Mouse (Mus musculus) kidney, adult 8-10 months (tissue): Measurements from ENCODE around the gene Pink1.
"Not testable (repeated sequence)": the region's sequence is repeated elsewhere in the genome, so short reads cannot be mapped to it uniquely, and the experiment has no call there.

Source experiments
- DNase-seq, 2 experiments: peaks; one replicate each; pipeline ENCODE4 v3.0.0; 2022

Pink1 gene

GRCm38 (mm10) chr4:138341393-138341792 is 15.3 kb upstream of the Pink1 start:
- DNase-seq = no peak

- DNase-seq = peak; percentile 46 to 66
These were observed 13.9 kb upstream of the Pink1 start for GRCm38 (mm10) chr4:138339963-138340362.

GRCm38 (mm10) chr4:138337341-138337740 is 11.2 kb upstream of the Pink1 start:
- no peak for DNase-seq

- no peak for DNase-seq
These were observed 10.8 kb upstream of the Pink1 start for GRCm38 (mm10) chr4:138336876-138337275.

GRCm38 (mm10) chr4:138335648-138336047 is 9.5 kb upstream of the Pink1 start:
- DNase-seq = no peak

- DNase-seq = no peak
These were observed 8.9 kb upstream of the Pink1 start for GRCm38 (mm10) chr4:138335036-138335435.

GRCm38 (mm10) chr4:138333135-138333534 is 7.0 kb upstream of the Pink1 start:
- no peak for DNase-seq

- DNase-seq = no peak
These were observed 5.5 kb upstream of the Pink1 start for GRCm38 (mm10) chr4:138331647-138332046.

GRCm38 (mm10) chr4:138330264-138330671 is 4.2 kb upstream of the Pink1 start:
- DNase-seq = no peak

- DNase-seq = no peak
These were observed 1.9 kb upstream of the Pink1 start for GRCm38 (mm10) chr4:138327891-138328470.

GRCm38 (mm10) chr4:138327155-138327554 is 1.0 kb upstream of the Pink1 start:
- not testable (repeated sequence) for DNase-seq

GRCm38 (mm10) chr4:138325466-138326076 is 536 bp downstream of the Pink1 start:
- DNase-seq = peak; percentile 98 to 99

GRCm38 (mm10) chr4:138324451-138324850 is 1.7 kb downstream of the Pink1 start:
- DNase-seq = no peak

- DNase-seq = no peak
These were observed 2.4 kb downstream of the Pink1 start for GRCm38 (mm10) chr4:138323753-138324152.

GRCm38 (mm10) chr4:138322692-138323091 is 3.4 kb downstream of the Pink1 start:
- DNase-seq = no peak

- no peak for DNase-seq
These were observed 4.6 kb downstream of the Pink1 start for GRCm38 (mm10) chr4:138321488-138321887.

- no peak for DNase-seq
These were observed 5.4 kb downstream of the Pink1 start for GRCm38 (mm10) chr4:138320711-138321110.

GRCm38 (mm10) chr4:138319508-138319907 is 6.6 kb downstream of the Pink1 start:
- DNase-seq = peak; percentile 80 to 90

GRCm38 (mm10) chr4:138318509-138319266 is 7.4 kb downstream of the Pink1 start:
- peak in 1 of 2 experiments; percentile 47 for DNase-seq

GRCm38 (mm10) chr4:138316369-138316768 is 9.7 kb downstream of the Pink1 start:
- DNase-seq = no peak

GRCm38 (mm10) chr4:138315781-138316180 is 10.3 kb downstream of the Pink1 start:
- no peak for DNase-seq

- no peak for DNase-seq
These were observed 12.3 kb downstream of the Pink1 start for GRCm38 (mm10) chr4:138313795-138314194.

GRCm38 (mm10) chr4:138313021-138313420 is 13.1 kb downstream of the Pink1 start:
- DNase-seq = no peak

GRCm38 (mm10) chr4:138312105-138312504 is 14.0 kb downstream of the Pink1 start:
- no peak for DNase-seq
